Mouse (Mus musculus): Measurements from ENCODE around the gene Cacybp.

The Cacybp gene

GRCm38 (mm10) chr1:160212123-160212691, 468 bp downstream of the Cacybp start:
- no peak for DNase-seq

- DNase-seq = no peak
Measured at GRCm38 (mm10) chr1:160211597-160212122, 1.0 kb downstream of the Cacybp start.

GRCm38 (mm10) chr1:160210566-160210965, 2.1 kb downstream of the Cacybp start:
- no peak for DNase-seq

DNA sequence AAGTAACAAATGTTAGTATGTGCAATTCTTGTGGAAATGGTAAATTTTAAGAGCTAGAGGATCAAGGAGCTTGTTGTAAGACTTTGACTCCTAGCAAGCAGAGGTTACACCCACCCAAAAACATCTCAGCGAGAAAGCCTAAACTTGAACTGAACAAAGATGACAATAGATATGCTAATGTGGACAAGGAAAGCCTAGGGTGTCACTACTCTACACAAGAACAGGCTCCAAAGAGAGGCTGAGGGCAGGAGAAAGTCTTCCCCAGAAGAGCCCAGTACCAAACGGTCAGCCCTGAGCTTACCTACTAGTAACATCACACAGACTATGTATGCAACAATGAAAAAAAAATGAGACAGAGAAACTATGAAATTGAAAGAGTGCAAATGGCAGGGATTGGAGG, 2.8 kb downstream of the Cacybp start:
- no peak for DNase-seq

- DNase-seq = no peak
Measured at GRCm38 (mm10) chr1:160205486-160205885, 7.2 kb downstream of the Cacybp start.

DNA sequence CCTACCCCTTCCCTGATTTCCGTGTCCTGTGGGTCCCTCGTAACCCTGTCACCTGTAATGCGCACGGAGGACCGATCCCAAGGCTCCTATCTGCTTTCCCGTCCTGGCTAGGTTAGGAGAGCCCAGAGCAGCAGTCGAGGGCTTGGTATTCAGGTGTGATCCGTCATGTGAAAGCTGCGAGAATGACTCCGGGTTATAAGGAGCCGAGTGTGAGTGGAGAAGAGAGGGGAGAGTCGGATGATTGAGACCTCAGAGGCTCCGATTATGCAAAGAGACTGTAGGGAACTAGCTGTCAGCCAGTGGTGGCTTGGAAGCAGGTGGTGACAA, 17.4 kb downstream of the Cacybp start:
- DNase-seq = no peak

- DNase-seq = peak; percentile 97
Measured at GRCm38 (mm10) chr1:160194529-160195336, 17.9 kb downstream of the Cacybp start, which contains the start of gene Mrps14. Gene Mrps14, plus strand, starts transcription at chr1:160195215.

DNA sequence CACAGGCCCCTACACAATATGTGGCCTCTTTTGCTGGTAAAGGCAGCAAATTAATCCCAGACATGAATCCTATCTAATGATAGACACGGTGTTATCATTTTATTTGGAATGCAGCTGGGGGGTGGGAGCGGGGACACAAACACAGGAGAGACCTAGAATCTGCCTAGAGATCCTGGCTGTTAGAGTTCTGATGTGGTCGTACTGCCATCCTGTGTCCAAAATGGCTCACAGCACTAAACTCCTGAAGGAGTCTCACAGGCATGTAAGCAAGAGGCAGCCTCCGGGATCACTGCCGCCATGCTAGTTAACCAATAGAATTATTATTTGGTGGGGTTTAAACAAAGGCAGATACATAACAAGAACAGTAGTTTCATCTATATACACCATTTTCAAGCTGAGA, 28.2 kb downstream of the Cacybp start:
- DNase-seq = peak; percentile 34

- no peak for DNase-seq
Measured at GRCm38 (mm10) chr1:160181216-160181615, 31.5 kb downstream of the Cacybp start.

DNA sequence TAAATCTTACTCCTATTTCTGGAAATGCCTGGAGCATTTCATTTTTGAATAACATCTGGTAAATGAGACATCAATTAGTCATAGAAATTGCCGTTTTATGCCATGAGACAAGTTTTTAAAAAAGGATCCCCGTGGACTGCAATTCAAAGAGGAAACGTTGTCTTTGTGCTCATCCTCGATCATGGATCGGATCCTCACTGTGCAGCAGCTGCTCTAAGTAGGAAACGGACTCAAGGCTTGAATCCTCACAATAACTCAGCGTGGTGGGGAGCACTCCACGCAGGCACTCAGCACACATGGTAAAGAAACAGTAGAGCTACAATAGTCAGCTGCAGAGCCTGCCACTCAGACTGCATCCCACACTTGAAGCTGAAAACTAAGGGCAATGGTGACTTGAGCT, 35.8 kb downstream of the Cacybp start:
- no peak for DNase-seq

- no peak for DNase-seq
Measured at GRCm38 (mm10) chr1:160166600-160166999, 46.1 kb downstream of the Cacybp start.

- no peak for DNase-seq
Measured at GRCm38 (mm10) chr1:160158190-160158589, 54.5 kb downstream of the Cacybp start.

GRCm38 (mm10) chr1:160153480-160153879, 59.2 kb downstream of the Cacybp start, which contains the start of gene Tnn:
Gene Tnn, minus strand, starts transcription at chr1:160153580.
- no peak for DNase-seq
